Mouse (Mus musculus): Measurements from ENCODE around the gene Ccdc163. TPM values are rescaled to one million over a fixed set of nuclear protein-coding genes. Genes with fewer than 3 reads are reported as not detected.
"Not testable (repeated sequence)": the region's sequence is repeated elsewhere in the genome, so short reads cannot be mapped to it uniquely, and the experiment has no call there.

The Ccdc163 gene
- polyA plus RNA-seq (2014; fragmentation: Nextera tagmentation; extraction: Ambion mirVana): 11.4 and 13.1 TPM in 2 replicates

- peak within 1 kb of the TSS; percentile 68 for H3K4me2 ChIP-seq (ENCODE audit: low read length)
- H3K27ac ChIP-seq (replicated peaks; ENCODE audit: low read depth, low read length): peak within 1 kb of the TSS; percentile 55; the same call in 1 of the 2 replicates
- H3K27me3 ChIP-seq (ENCODE audit: control insufficient read depth, insufficient read depth, low read length): no peaks in the 10 kb centered on the region
- H3K36me3 ChIP-seq (ENCODE audit: control insufficient read depth, insufficient read depth, low read length): 0 out of 2 replicates have a peak, but pooled peaks cover 6% of the 10 kb centered on the region
- peaks cover 9% of the 10 kb centered on the region for H3K4me1 ChIP-seq (ENCODE audit: control insufficient read depth, insufficient read depth, low read length)
- WGBS: under 1% methylated on average over 29 of the region's 29 CpGs
- no peaks in the 10 kb centered on the region for H3K9me3 ChIP-seq (ENCODE audit: control insufficient read depth, low read length)
- ATAC-seq (ENCODE audit: low FRiP score, low TSS enrichment) (peak; percentile 99), DNase-seq (peak; percentile 97)
- H3K4me3 ChIP-seq (replicated peaks; ENCODE audit: low read depth, low read length): peak within 1 kb of the TSS; percentile 69
- peak within 1 kb of the TSS; percentile 64 for H3K9ac ChIP-seq (replicated peaks; ENCODE audit: low read length)
Observed at GRCm38 (mm10) chr4:116708201-116708764, at the start of gene Ccdc163, which contains the start of gene Mmachc. TSS of gene Ccdc163 (plus strand) at chr4:116708509. TSS of gene Mmachc (minus strand) at chr4:116708406.

- Histone ChIP-seq H3K27me3 (ENCODE audit: control insufficient read depth, insufficient read depth, low read length) (no peaks in the 10 kb centered on the region), H3K4me1 (ENCODE audit: control insufficient read depth, insufficient read depth, low read length) (no peaks in the 10 kb centered on the region), H3K9ac (replicated peaks; ENCODE audit: low read length) (no peak overlapping the region), H3K4me2 (ENCODE audit: low read length) (no peak overlapping the region), H3K9me3 (ENCODE audit: control insufficient read depth, low read length) (no peaks in the 10 kb centered on the region), H3K36me3 (ENCODE audit: control insufficient read depth, insufficient read depth, low read length) (no peaks in the 10 kb centered on the region), H3K4me3 (replicated peaks; ENCODE audit: low read depth, low read length) (no peak overlapping the region), H3K27ac (replicated peaks; ENCODE audit: low read depth, low read length) (no peak overlapping the region)
- no peak for ATAC-seq (ENCODE audit: low FRiP score, low TSS enrichment)
- DNase-seq: no peak
- WGBS: 87% methylated on average over 2 of the region's 2 CpGs
Observed at GRCm38 (mm10) chr4:116659474-116659873, 48.8 kb upstream of the Ccdc163 start.

GRCm38 (mm10) chr4:116659916-116660315, 48.4 kb upstream of the Ccdc163 start:
- not testable (repeated sequence) for H3K4me2 ChIP-seq (ENCODE audit: low read length); ATAC-seq (ENCODE audit: low FRiP score, low TSS enrichment); H3K4me3 ChIP-seq (replicated peaks; ENCODE audit: low read depth, low read length); H3K4me1 ChIP-seq (ENCODE audit: control insufficient read depth, insufficient read depth, low read length); DNase-seq; H3K36me3 ChIP-seq (ENCODE audit: control insufficient read depth, insufficient read depth, low read length); H3K27me3 ChIP-seq (ENCODE audit: control insufficient read depth, insufficient read depth, low read length); H3K9me3 ChIP-seq (ENCODE audit: control insufficient read depth, low read length); H3K9ac ChIP-seq (replicated peaks; ENCODE audit: low read length); H3K27ac ChIP-seq (replicated peaks; ENCODE audit: low read depth, low read length)
- 92% methylated on average over 6 of the region's 6 CpGs for WGBS

GRCm38 (mm10) chr4:116660829-116661228, 47.5 kb upstream of the Ccdc163 start:
- no peaks in the 10 kb centered on the region for H3K9me3 ChIP-seq (ENCODE audit: control insufficient read depth, low read length)

GRCm38 (mm10) chr4:116661998-116662397, 46.3 kb upstream of the Ccdc163 start:
- WGBS: 93% methylated on average over 1 of the region's 1 CpGs
- no peaks in the 10 kb centered on the region for H3K4me1 ChIP-seq (ENCODE audit: control insufficient read depth, insufficient read depth, low read length)
- ATAC-seq (ENCODE audit: low FRiP score, low TSS enrichment): no peak

More at GRCm38 (mm10) chr4:116660829-116661228, 47.5 kb upstream of the Ccdc163 start:
- Histone ChIP-seq H3K36me3 (ENCODE audit: control insufficient read depth, insufficient read depth, low read length) (no peaks in the 10 kb centered on the region), H3K4me2 (ENCODE audit: low read length) (no peak overlapping the region), H3K9ac (replicated peaks; ENCODE audit: low read length) (no peak overlapping the region), H3K27ac (replicated peaks; ENCODE audit: low read depth, low read length) (no peak overlapping the region), H3K4me3 (replicated peaks; ENCODE audit: low read depth, low read length) (no peak overlapping the region), H3K4me1 (ENCODE audit: control insufficient read depth, insufficient read depth, low read length) (no peaks in the 10 kb centered on the region), H3K27me3 (ENCODE audit: control insufficient read depth, insufficient read depth, low read length) (no peaks in the 10 kb centered on the region)
- DNase-seq (no peak), ATAC-seq (ENCODE audit: low FRiP score, low TSS enrichment) (no peak)
- WGBS: 81% methylated on average over 6 of the region's 6 CpGs

GRCm38 (mm10) chr4:116666625-116667024, 41.7 kb upstream of the Ccdc163 start:
- no peak overlapping the region for H3K4me2 ChIP-seq (ENCODE audit: low read length)
- H3K4me1 ChIP-seq (ENCODE audit: control insufficient read depth, insufficient read depth, low read length): no peaks in the 10 kb centered on the region
- no peak overlapping the region for H3K27ac ChIP-seq (replicated peaks; ENCODE audit: low read depth, low read length)
- DNase-seq (no peak), ATAC-seq (ENCODE audit: low FRiP score, low TSS enrichment) (no peak)
- H3K4me3 ChIP-seq (replicated peaks; ENCODE audit: low read depth, low read length): no peak overlapping the region
- H3K36me3 ChIP-seq (ENCODE audit: control insufficient read depth, insufficient read depth, low read length): no peaks in the 10 kb centered on the region
- no peak overlapping the region for H3K9ac ChIP-seq (replicated peaks; ENCODE audit: low read length)
- H3K9me3 ChIP-seq (ENCODE audit: control insufficient read depth, low read length): no peaks in the 10 kb centered on the region
- no peaks in the 10 kb centered on the region for H3K27me3 ChIP-seq (ENCODE audit: control insufficient read depth, insufficient read depth, low read length)
- 64% methylated on average over 4 of the region's 4 CpGs for WGBS

More at GRCm38 (mm10) chr4:116661998-116662397, 46.3 kb upstream of the Ccdc163 start:
- H3K4me2 ChIP-seq (ENCODE audit: low read length): no peak overlapping the region
- no peaks in the 10 kb centered on the region for H3K9me3 ChIP-seq (ENCODE audit: control insufficient read depth, low read length)
- no peaks in the 10 kb centered on the region for H3K36me3 ChIP-seq (ENCODE audit: control insufficient read depth, insufficient read depth, low read length)
- no peak for DNase-seq
- H3K27me3 ChIP-seq (ENCODE audit: control insufficient read depth, insufficient read depth, low read length): no peaks in the 10 kb centered on the region
- H3K4me3 ChIP-seq (replicated peaks; ENCODE audit: low read depth, low read length): no peak overlapping the region
- no peak overlapping the region for H3K27ac ChIP-seq (replicated peaks; ENCODE audit: low read depth, low read length)
- no peak overlapping the region for H3K9ac ChIP-seq (replicated peaks; ENCODE audit: low read length)

- Histone ChIP-seq H3K4me1 (ENCODE audit: control insufficient read depth, insufficient read depth, low read length) (no peaks in the 10 kb centered on the region), H3K27ac (replicated peaks; ENCODE audit: low read depth, low read length) (no peak overlapping the region), H3K4me3 (replicated peaks; ENCODE audit: low read depth, low read length) (no peak overlapping the region), H3K36me3 (ENCODE audit: control insufficient read depth, insufficient read depth, low read length) (no peaks in the 10 kb centered on the region), H3K4me2 (ENCODE audit: low read length) (no peak overlapping the region), H3K27me3 (ENCODE audit: control insufficient read depth, insufficient read depth, low read length) (no peaks in the 10 kb centered on the region), H3K9ac (replicated peaks; ENCODE audit: low read length) (no peak overlapping the region), H3K9me3 (ENCODE audit: control insufficient read depth, low read length) (no peaks in the 10 kb centered on the region)
- WGBS: 70% methylated on average over 3 of the region's 3 CpGs
- no peak for DNase-seq
- ATAC-seq (ENCODE audit: low FRiP score, low TSS enrichment): no peak
Observed at GRCm38 (mm10) chr4:116668145-116668544, 40.2 kb upstream of the Ccdc163 start.

- Histone ChIP-seq H3K9ac (replicated peaks; ENCODE audit: low read length) (no peak overlapping the region), H3K27me3 (ENCODE audit: control insufficient read depth, insufficient read depth, low read length) (no peaks in the 10 kb centered on the region), H3K4me2 (ENCODE audit: low read length) (no peak overlapping the region), H3K9me3 (ENCODE audit: control insufficient read depth, low read length) (no peaks in the 10 kb centered on the region), H3K4me3 (replicated peaks; ENCODE audit: low read depth, low read length) (no peak overlapping the region), H3K27ac (replicated peaks; ENCODE audit: low read depth, low read length) (no peak overlapping the region), H3K4me1 (ENCODE audit: control insufficient read depth, insufficient read depth, low read length) (no peaks in the 10 kb centered on the region), H3K36me3 (ENCODE audit: control insufficient read depth, insufficient read depth, low read length) (no peaks in the 10 kb centered on the region)
- 61% methylated on average over 2 of the region's 2 CpGs for WGBS
- no peak for DNase-seq
- no peak for ATAC-seq (ENCODE audit: low FRiP score, low TSS enrichment)
Observed at GRCm38 (mm10) chr4:116669291-116669690, 39.0 kb upstream of the Ccdc163 start.

- Histone ChIP-seq H3K4me3 (replicated peaks; ENCODE audit: low read depth, low read length) (no peak overlapping the region), H3K27ac (replicated peaks; ENCODE audit: low read depth, low read length) (no peak overlapping the region), H3K9me3 (ENCODE audit: control insufficient read depth, low read length) (no peaks in the 10 kb centered on the region), H3K9ac (replicated peaks; ENCODE audit: low read length) (no peak overlapping the region), H3K27me3 (ENCODE audit: control insufficient read depth, insufficient read depth, low read length) (no peaks in the 10 kb centered on the region), H3K4me2 (ENCODE audit: low read length) (no peak overlapping the region), H3K4me1 (ENCODE audit: control insufficient read depth, insufficient read depth, low read length) (no peaks in the 10 kb centered on the region), H3K36me3 (ENCODE audit: control insufficient read depth, insufficient read depth, low read length) (no peaks in the 10 kb centered on the region)
- ATAC-seq (ENCODE audit: low FRiP score, low TSS enrichment) (no peak), DNase-seq (no peak)
- WGBS: 77% methylated on average over 2 of the region's 2 CpGs
Observed at GRCm38 (mm10) chr4:116672785-116673184, 35.5 kb upstream of the Ccdc163 start.

Measured in midbrain, embryonic 14.5 days (tissue).